Mouse (Mus musculus) myocyte (in vitro differentiated cells): ENCODE measurements around the gene S100pbp. TPM values are rescaled to one million over a fixed set of nuclear protein-coding genes. Genes with fewer than 3 reads are reported as not detected.

ENCODE experiments used
- H3K27me3 ChIP-seq: one replicate; pipeline ENCODE4 v1.6.1; 2011; ENCODE audit not compliant: control insufficient read depth, insufficient read depth, insufficient read length
- H3K36me3 ChIP-seq: one replicate; pipeline ENCODE4 v1.6.1; 2011; ENCODE audit not compliant: control insufficient read depth, insufficient read depth
- H3K4me2 ChIP-seq: one replicate; pipeline ENCODE4 v1.6.1; 2011; ENCODE audit warnings: low read depth, control low read depth
- H3K4me3 ChIP-seq: one replicate; pipeline ENCODE4 v1.5.1; 2011; ENCODE audit warnings: mild to moderate bottlenecking, control low read depth, moderate library complexity
- H3K79me2 ChIP-seq: one replicate; pipeline ENCODE4 v1.6.1; 2011; ENCODE audit not compliant: control insufficient read depth, insufficient read depth
- H3ac ChIP-seq: one replicate; pipeline ENCODE4 v1.6.1; 2011; ENCODE audit not compliant: control insufficient read depth, insufficient read length
- CEBPB ChIP-seq: IDR thresholded peaks from 2 replicates; pipeline ENCODE4 v1.6.1; 2011; ENCODE audit warnings: mild to moderate bottlenecking, moderate library complexity; ENCODE audit not compliant: poor library complexity, insufficient read depth, severe bottlenecking
- E2F4 ChIP-seq: IDR thresholded peaks from one replicate; pipeline ENCODE4 v1.6.1; 2011; ENCODE audit warnings: mild to moderate bottlenecking, control low read depth, moderate library complexity; ENCODE audit not compliant: insufficient read depth
- MAX ChIP-seq: IDR thresholded peaks from one replicate; pipeline ENCODE4 v1.6.1; 2011; ENCODE audit warnings: low read depth, mild to moderate bottlenecking, control low read depth
- MYOD1 ChIP-seq, 3 experiments: IDR thresholded peaks; one replicate each; pipeline ENCODE4 v1.6.1; 2011; ENCODE audit warnings: control low read depth in 2 of 3, low read depth in 2 of 3, mild to moderate bottlenecking in 2 of 3, moderate library complexity in 1 of 3; ENCODE audit not compliant: insufficient read length in 2 of 3, control insufficient read depth in 1 of 3
- MYOG ChIP-seq, 3 experiments: IDR thresholded peaks; one replicate each; pipeline ENCODE4 v1.6.1; 2011; ENCODE audit warnings: control low read depth in 2 of 3, low read depth in 2 of 3, mild to moderate bottlenecking in 2 of 3; ENCODE audit not compliant: insufficient read length in 2 of 3, control insufficient read depth in 1 of 3, insufficient read depth in 1 of 3
- POLR2A ChIP-seq: IDR thresholded peaks from one replicate; pipeline ENCODE4 v1.6.1; 2011; ENCODE audit warnings: low read depth, mild to moderate bottlenecking, control low read depth, moderate library complexity; ENCODE audit not compliant: insufficient read length
- POLR2AphosphoS2 ChIP-seq: IDR thresholded peaks from one replicate; pipeline ENCODE4 v1.6.1; 2011; ENCODE audit warnings: low read depth, control low read depth; ENCODE audit not compliant: insufficient read length
- REST ChIP-seq: IDR thresholded peaks from one replicate; pipeline ENCODE4 v1.6.1; 2011; ENCODE audit warnings: mild to moderate bottlenecking, control low read depth, moderate library complexity; ENCODE audit not compliant: insufficient read depth, insufficient read length
- SRF ChIP-seq: IDR thresholded peaks from one replicate; pipeline ENCODE4 v1.6.1; 2011; ENCODE audit warnings: low read depth; ENCODE audit not compliant: control insufficient read depth, insufficient read length
- TCF12 ChIP-seq: IDR thresholded peaks from one replicate; pipeline ENCODE4 v1.6.1; 2011; ENCODE audit warnings: mild to moderate bottlenecking, control low read depth; ENCODE audit not compliant: poor library complexity, insufficient read depth, severe bottlenecking
- TCF3 ChIP-seq: IDR thresholded peaks from one replicate; pipeline ENCODE4 v1.6.1; 2011; ENCODE audit warnings: low read depth, control low read depth; ENCODE audit not compliant: insufficient read length
- USF1 ChIP-seq: IDR thresholded peaks from one replicate; pipeline ENCODE4 v1.6.1; 2011; ENCODE audit warnings: low read depth, mild to moderate bottlenecking, control low read depth, moderate library complexity
- polyA plus RNA-seq: library from polyadenylated mRNA; unstranded; fragments of >200 nt; fragmentation: generic; extraction: Trizol; gene quantifications from one replicate; pipeline ENCODE4 v1.2.1, GENCODE M21; 2012; ENCODE audit warnings: missing spikeins

The S100pbp gene
- polyA plus RNA-seq, 1 experiment = 7.8 TPM

GRCm38 (mm10) chr4:129143509-129143908 lies 46.0 kb downstream of the S100pbp start:
- Histone ChIP-seq H3ac (no peak overlapping the region), H3K4me3 (no peak overlapping the region), H3K4me2 (no peak overlapping the region), H3K27me3 (no peaks in the 10 kb centered on the region), H3K79me2 (no peaks in the 10 kb centered on the region), H3K36me3 (peaks cover 5% of the 10 kb centered on the region)
- TF ChIP-seq USF1 = no peak
- no peak for TF ChIP-seq MAX
- TF ChIP-seq MYOD1 (IDR thresholded peaks at IDR 0.05; ENCODE audit: control insufficient read depth in 1 of 3, insufficient read length in 2 of 3, low read depth in 2 of 3) = no peak
- no peak for TF ChIP-seq TCF3
- no peak for TF ChIP-seq POLR2AphosphoS2
- no peak for TF ChIP-seq CEBPB
- TF ChIP-seq POLR2A = no peak
- TF ChIP-seq SRF = no peak
- no peak for TF ChIP-seq REST
- TF ChIP-seq MYOG (IDR thresholded peaks at IDR 0.05; ENCODE audit: control insufficient read depth in 1 of 3, insufficient read depth in 1 of 3, insufficient read length in 2 of 3, low read depth in 2 of 3) = no peak
- no peak for TF ChIP-seq E2F4
- no peak for TF ChIP-seq TCF12

- H3K79me2 ChIP-seq = no peaks in the 10 kb centered on the region
- H3K4me3 ChIP-seq = no peak overlapping the region
- no peaks in the 10 kb centered on the region for H3K27me3 ChIP-seq
- H3K36me3 ChIP-seq = no peaks in the 10 kb centered on the region
- H3K4me2 ChIP-seq = no peak overlapping the region
- TF ChIP-seq CEBPB = no peak
- no peak for TF ChIP-seq REST
- TF ChIP-seq TCF12 = no peak
- no peak for TF ChIP-seq SRF
- no peak for TF ChIP-seq POLR2AphosphoS2
- no peak for TF ChIP-seq TCF3
- TF ChIP-seq E2F4 = no peak
- no peak for TF ChIP-seq USF1
- no peak for TF ChIP-seq MYOG (IDR thresholded peaks at IDR 0.05; ENCODE audit: control insufficient read depth in 1 of 3, insufficient read depth in 1 of 3, insufficient read length in 2 of 3, low read depth in 2 of 3)
- no peak for TF ChIP-seq MAX
- no peak for TF ChIP-seq MYOD1 (IDR thresholded peaks at IDR 0.05; ENCODE audit: control insufficient read depth in 1 of 3, insufficient read length in 2 of 3, low read depth in 2 of 3)
- no peak for TF ChIP-seq POLR2A
- no peak overlapping the region for H3ac ChIP-seq
These were observed 47.0 kb downstream of the S100pbp start for GRCm38 (mm10) chr4:129142439-129143045.

- TF ChIP-seq POLR2A (no peak), REST (no peak), POLR2AphosphoS2 (no peak), E2F4 (no peak), TCF12 (no peak), CEBPB (no peak), TCF3 (no peak), MAX (no peak), SRF (no peak), MYOG (IDR thresholded peaks at IDR 0.05; ENCODE audit: control insufficient read depth in 1 of 3, insufficient read depth in 1 of 3, insufficient read length in 2 of 3, low read depth in 2 of 3) (peak in 1 of 3 experiments; percentile 21), MYOD1 (IDR thresholded peaks at IDR 0.05; ENCODE audit: control insufficient read depth in 1 of 3, insufficient read length in 2 of 3, low read depth in 2 of 3) (peak in 1 of 3 experiments; percentile 16), USF1 (no peak)
- Histone ChIP-seq H3K79me2 (no peaks in the 10 kb centered on the region), H3ac (no peak overlapping the region), H3K4me2 (no peak overlapping the region), H3K36me3 (no peaks in the 10 kb centered on the region), H3K27me3 (peaks cover 4% of the 10 kb centered on the region), H3K4me3 (no peak overlapping the region)
These were observed 47.7 kb downstream of the S100pbp start for GRCm38 (mm10) chr4:129141560-129142438.

GRCm38 (mm10) chr4:129140808-129141207 lies 48.7 kb downstream of the S100pbp start:
- Histone ChIP-seq H3ac (no peak overlapping the region), H3K4me3 (no peak overlapping the region), H3K36me3 (no peaks in the 10 kb centered on the region), H3K79me2 (no peaks in the 10 kb centered on the region), H3K27me3 (peaks cover 9% of the 10 kb centered on the region), H3K4me2 (no peak overlapping the region)
- TF ChIP-seq E2F4 = no peak
- TF ChIP-seq TCF12 = no peak
- no peak for TF ChIP-seq REST
- no peak for TF ChIP-seq USF1
- TF ChIP-seq MYOD1 (IDR thresholded peaks at IDR 0.05; ENCODE audit: control insufficient read depth in 1 of 3, insufficient read length in 2 of 3, low read depth in 2 of 3) = no peak
- TF ChIP-seq MAX = no peak
- TF ChIP-seq SRF = no peak
- no peak for TF ChIP-seq CEBPB
- TF ChIP-seq TCF3 = no peak
- no peak for TF ChIP-seq MYOG (IDR thresholded peaks at IDR 0.05; ENCODE audit: control insufficient read depth in 1 of 3, insufficient read depth in 1 of 3, insufficient read length in 2 of 3, low read depth in 2 of 3)
- no peak for TF ChIP-seq POLR2A
